Mouse (Mus musculus) CH12F3 (cell line): ENCODE measurements at regions not wholly inside any gene's neighbourhood (a gene's known extent, or its start where the extent isn't known, plus 50 kb on each side); places are given as distances from the start of the nearest gene placed in this dataset.
"Not testable (repeated sequence)": the region's sequence is repeated elsewhere in the genome, so short reads cannot be mapped to it uniquely, and the experiment has no call there.

Experiments
- in situ Hi-C: fragments of 300-500 bp; cut with MboI; formaldehyde crosslinking; loops from 2 replicates; pipeline ENCODE4 v1.14.3; 2020; ENCODE audit warnings: low sequenced_read_pairs

DNA sequence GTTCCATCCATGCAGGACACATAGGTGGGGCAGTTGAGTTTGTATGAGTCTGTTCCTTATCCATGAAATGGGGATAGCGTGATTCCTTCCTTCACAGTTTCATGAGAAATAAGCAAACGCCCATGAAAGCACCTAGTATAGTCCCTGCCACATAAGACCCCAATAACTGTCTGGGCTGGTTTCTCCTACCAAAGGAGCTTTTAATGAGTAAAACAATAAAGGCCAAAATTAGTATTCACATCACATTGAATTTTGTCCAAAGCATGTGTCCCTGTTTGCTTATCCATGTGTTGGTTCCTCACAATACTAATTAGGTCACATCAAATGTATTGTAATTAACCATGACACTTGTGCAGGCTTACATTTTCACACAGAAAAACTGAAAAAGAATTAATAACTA lies 221.3 kb downstream of the Prdm13 start:
- in situ Hi-C loops = no loop called here

DNA sequence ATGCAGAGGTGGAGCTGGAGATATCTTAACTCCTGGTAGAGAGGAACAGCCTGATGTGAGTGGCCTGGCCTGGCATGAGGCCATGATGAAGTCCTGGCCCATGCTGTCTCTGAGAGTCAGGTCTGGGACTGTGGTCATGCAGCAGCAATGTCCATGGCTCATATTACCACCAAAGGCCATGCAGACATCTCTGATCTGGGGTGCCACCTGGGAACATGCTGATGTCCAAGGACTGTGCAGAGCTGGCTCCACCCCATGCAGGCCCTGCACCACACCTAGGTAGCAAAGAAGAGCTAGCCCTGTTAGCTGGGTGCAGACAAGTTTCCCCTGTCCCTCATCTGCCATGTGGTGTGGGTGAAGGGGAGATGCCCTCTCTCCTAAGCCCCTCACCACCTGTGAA lies 244.5 kb downstream of the Prdm13 start:
- in situ Hi-C loops = no loop called here

DNA sequence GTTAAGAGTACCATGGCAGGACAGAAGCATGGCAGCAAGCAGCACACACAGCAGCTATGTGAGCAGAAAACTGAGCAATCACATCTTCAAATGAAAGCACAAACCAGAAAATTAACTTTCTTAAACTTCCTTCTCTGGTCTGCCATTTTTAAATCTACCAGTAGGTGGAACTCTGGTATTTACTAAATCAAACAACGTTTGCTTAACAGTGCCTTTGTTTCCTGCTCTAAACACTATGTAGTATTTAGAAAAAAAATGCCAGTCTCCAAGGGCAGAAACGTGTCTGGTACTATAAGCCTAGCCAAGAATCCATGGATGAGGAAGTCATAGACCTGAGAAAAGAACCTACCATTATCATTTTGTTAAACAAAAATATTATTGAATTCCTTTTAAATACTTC lies 249.1 kb downstream of the Prdm13 start:
- in situ Hi-C loops = no loop called here

DNA sequence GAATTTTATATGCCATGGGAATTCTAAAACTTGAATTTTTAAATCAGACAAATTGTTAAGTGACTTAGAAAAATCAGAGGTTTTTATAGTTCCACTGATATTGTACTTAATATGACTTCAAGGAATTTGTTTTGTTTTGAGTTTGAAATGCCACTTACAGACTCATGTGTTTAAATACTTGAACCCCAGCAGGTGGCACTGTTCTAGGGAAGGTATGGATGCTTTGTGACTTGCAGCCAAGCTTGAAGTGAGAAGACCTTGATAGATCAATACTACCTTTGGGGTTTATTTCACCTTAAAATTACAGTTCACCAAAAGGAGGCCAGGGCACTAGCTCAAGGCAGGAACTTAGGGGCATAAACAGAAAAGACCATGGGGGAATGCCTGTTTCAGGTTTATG lies 277.9 kb downstream of the Prdm13 start:
- in situ Hi-C loops = no loop called here

DNA sequence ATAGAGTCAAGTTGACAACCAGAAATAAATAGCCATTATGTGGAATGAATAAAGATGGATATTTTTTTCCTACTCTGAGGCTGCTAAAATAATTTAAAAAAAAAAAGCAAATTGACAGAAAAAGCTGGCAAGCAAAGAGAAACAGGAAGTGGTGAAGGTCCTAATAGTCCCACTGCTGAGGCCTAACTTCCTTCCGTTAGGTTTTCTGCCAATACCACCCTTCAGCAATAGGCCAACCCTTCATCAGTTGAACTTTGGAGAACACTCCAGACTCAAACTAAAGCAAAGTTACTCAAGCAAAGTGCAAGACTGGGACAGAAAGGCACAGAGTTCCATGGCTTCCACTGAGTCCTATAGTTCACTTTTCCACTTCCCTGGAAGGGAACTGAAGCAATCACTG lies 316.4 kb downstream of the Prdm13 start:
- in situ Hi-C loops = loop anchor here (25.0 kb wide), 1 partner anchor 1257 kb away; no protein-coding TSS in a partner anchor

DNA sequence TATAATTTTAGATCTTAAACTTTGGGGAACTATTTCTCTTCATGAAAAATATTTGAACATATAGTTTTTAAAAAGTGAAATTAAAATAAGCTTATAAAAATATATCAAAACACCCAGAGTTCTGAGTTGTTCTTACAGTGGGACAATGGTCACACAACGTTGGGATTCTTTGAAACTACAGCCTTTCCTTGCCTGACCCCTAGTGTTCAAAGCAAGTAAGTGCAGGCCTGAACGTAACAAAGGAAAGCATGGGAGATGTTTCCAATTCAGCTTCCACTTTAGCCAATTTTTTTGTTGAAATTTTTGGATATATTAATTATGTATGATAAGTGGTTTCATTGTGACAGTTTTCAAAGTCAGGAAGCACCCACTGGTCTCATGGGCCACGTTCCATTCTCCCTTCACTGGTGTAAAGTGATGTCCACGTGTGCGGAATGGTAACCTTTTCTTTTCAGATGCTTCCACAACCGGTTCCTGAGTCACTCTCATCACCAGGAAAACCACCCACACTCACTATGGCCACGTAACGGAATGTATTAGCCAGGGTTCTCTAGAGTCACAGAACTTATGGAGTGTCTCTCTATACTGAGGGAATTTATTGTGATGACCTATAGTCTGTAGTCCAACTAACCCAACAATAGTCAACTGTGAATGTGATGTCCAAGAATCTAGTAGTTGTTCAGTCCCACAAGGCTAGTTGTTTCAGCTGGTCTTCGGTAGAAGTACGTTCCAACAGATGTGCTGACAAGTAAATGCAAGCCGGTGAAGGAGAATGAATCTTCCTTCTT lies 317.3 kb downstream of the Prdm13 start:
- in situ Hi-C loops = loop anchor here (25.0 kb wide), 1 partner anchor 1256 kb away; no protein-coding TSS in a partner anchor

DNA sequence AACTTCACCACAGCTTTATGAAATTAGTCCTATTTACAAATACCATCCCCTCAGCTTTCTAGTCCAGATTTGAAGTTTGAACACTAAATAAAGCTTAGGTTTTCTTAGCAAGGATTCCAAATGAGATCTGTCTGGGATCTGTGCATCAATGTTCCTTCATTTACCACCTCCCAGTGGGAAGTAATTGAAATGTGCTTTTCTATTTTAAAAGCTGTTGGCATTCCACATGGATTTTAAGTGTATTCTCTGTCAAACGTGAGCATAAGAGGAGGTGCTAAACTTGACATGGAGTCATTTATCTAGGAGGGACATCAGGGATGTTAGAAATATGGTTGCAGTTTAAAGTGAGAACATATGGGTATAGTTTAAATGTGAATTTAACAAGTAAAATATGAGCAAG lies 364.0 kb downstream of the Prdm13 start:
- in situ Hi-C loops = no loop called here

DNA sequence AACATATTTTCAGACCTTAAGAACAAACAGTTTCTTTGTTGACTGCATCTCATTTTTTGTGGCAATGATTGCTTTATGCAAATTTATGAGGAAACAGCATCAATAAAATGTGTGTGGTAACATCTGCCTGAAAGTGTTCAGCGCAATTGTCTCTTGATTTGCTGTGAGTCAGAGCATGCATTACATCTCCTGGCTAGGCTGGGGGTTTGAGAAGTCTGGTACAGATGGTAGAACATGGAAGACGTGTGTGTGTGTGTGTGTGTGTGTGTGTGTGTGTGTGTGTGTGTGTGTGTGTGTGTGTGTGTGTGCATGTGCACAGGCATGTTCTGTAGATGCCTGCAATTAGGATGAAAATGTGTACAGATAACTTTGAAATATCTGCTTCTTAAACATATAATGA lies 376.5 kb downstream of the Prdm13 start:
- in situ Hi-C loops = not testable (repeated sequence)

DNA sequence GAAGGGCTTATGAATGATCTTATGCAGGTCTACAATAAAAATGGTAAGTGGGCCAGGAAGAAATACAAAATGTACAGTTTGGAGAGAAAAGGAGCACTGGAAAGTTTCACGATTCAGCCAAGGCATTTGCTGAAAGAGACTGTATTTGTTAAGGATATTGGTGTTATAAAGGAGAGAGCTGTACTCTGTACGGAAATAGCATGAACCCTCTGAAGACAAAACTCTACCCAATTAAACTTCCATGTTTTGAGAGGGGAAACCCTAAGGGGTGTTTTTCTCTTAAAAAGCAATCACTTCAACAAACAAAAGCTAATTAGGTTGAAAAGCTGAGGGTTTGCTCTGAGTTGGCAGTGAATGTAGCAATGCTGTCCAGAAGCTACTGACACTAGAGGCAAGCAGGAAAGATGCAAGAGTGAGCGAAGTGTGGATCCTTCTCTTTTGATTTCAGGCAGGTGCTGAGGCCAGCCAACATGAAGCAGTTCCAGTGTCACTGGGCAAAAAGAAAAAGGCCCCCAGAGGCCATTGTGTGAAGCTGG lies 378.2 kb downstream of the Prdm13 start:
- in situ Hi-C loops = no loop called here

DNA sequence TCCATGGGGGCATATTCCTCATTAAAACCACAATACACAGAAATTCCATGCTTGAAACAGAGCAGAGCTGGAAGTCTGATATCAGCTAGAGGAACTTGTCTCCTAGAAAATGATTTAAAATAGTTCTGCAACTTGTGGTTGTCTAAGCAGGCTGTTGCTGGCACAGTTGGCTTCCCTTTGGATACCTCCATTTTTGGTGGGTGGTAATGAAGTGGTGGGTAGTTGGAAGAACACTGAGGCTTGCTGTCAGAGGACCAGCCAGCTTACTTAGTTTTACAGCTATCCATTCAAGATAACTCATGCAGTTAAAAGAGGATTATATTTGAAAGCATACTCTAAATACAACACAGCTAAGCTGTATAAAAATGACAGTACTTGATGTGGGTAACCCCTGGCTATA lies 385.6 kb downstream of the Prdm13 start:
- in situ Hi-C loops = no loop called here

DNA sequence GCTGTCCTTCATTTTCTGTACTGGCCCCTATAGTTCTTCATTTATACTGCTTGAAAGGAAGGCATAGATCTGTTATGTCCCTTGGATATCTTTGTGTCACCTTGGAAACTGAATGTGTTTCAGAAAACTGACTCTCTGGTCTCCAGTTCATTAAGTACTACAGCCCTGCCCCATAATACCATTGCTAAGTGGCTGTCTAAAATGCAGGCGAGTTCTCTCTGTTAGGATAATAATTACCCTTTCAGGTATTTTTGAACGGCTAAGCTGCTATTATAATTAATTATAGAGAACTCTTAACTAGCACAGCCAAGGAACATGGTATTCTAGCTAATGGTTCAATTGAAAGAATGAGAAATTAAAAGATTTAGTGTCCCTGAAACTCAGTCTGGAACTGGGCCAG lies 418.5 kb downstream of the Prdm13 start:
- in situ Hi-C loops = no loop called here

DNA sequence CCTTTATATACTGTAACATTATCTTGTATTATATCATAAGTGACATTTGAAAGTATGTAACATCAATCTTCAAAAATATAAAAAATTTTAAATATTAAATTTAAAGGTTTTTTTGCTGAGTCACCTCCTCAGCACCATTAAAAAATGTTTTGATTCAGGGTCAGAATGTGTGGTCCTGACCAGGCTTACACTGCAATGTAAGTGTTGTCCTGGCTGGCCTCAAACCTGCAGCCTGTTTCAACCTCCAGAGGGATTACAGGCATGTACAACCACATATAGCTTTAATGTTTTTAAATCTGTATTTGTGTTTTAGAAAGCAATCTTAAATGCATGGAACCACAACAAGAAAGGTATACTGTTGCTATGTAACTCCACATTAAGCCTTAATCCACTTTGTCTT lies 418.9 kb downstream of the Prdm13 start:
- in situ Hi-C loops = no loop called here

DNA sequence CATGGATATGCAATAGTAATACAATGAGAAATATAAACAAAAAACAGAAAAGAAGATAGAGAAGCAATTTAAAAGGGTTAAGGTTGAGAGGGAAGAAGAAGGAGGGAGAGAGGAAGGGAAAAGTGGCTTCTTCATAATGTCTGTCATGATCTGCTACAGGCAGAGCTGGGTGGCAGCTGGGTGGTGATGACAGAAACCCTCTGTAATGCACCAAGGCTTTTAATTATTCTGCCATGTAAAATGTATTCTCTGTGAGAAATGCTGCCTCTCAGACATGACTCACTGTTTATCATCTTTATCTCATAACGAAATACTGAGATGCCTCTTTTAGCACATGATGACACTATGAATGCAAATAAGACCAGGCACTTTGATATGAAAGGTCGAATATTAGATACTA lies 435.4 kb downstream of the Prdm13 start:
- in situ Hi-C loops = no loop called here

DNA sequence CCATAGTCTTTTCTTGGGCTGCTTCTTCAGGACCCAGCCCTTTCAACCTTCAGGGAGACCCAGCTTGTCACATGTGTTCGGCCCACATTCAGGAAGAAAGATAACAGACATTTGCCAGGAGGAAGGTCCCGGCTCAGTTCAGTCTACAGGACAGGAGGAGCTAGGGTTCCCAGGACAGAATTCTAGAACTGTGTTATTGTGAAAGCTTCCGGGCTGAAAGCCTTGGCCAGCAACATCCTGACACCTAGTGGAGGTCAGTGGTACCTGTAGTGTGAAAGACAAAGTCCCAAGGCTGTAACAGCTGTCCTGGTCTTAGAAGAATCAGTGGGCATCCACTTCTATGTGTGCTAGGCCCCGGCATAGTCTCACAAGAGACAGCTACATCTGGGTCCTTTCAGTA lies 463.1 kb downstream of the Prdm13 start:
- in situ Hi-C loops = no loop called here

DNA sequence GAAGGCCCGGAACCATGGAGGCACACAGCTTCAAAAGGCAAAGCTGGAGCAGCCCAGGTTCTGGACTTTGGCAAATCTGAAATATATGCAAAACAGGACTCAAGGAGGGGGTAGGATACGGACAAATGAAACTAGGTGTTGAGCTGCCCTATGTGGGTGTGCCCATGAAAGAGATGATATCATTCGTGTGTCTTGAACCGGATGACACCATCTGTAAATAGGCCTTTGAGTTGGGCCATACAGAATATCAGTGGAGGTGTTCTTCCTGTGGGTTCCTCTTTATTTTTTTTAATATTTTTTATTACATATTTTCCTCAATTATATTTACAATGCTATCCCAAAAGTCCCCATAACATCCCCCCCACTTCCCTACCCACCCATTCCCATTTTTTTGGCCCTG lies 478.1 kb downstream of the Prdm13 start:
- in situ Hi-C loops = no loop called here

DNA sequence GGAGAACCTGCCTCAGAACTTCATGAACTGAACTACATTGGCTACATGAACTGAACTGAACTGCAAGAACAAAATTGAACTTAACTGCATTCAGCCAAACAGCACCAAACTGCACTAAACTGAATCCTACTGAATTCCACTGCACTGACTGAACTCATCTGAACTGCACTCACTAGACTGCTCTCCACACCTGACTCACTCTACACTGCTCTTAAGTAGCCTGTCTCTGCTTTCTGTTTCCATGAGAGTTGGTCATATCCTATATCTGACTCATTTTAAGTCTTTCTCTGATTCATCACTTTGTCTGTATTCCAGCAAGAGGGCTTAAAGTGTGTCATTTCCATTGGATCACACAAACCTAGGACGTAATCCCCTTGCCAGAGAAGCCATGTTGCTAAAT lies 490.1 kb downstream of the Prdm13 start:
- in situ Hi-C loops = no loop called here

DNA sequence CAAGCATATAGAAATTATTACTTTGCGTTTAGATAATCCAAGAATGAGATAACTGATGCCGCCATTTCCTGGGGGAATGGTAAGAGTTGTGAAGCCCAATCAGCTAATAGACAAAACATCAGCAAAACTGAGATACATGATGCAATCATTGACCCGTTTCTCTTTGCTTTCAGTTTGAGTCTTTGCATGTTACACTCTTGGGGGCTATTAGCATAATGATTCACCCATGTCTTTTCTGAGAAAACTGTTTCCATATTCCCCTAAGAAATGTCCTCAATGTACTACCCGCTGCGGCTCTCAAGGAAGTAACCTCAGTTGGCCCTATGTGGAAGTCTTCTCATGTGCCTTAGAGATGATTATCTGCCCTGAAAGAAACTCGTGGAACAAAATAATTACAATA lies 512.0 kb downstream of the Prdm13 start:
- in situ Hi-C loops = no loop called here

DNA sequence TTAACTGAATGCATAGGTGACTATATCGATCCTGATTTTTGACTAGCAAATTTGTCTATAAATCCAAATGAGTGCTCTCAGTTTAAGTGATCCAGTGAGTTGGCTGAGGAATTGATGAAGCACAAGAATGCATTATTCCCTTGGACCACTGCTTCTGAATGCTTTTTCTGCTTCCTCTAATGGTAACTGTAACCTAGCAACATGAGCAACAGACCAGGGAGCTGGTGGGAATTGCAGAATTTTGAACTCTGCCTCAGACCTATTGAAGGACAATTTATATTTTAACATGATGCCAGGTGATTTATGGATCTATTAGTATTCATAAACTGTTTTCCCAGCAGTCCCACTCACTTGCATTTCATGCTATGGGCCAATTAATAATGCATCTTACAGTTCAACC lies 512.7 kb downstream of the Prdm13 start:
- in situ Hi-C loops = no loop called here

DNA sequence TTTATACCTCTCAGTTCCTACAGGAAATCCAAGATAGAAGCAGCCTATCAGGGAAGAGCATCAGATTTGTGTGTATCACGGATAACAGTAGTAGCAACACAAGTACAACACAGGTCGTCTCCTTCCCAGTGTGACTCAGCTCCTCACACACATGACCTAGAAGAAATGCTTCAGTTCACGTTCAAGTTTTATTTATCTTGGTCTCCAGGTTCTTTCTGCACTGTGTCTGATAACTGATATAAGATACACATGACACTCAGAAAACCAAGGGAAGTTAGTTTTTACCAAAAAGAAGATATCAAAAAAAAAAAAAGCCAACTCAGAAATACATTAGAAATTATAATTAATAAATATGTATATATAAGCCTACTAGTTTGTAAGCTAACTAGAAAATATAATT lies 515.0 kb downstream of the Prdm13 start:
- in situ Hi-C loops = no loop called here

DNA sequence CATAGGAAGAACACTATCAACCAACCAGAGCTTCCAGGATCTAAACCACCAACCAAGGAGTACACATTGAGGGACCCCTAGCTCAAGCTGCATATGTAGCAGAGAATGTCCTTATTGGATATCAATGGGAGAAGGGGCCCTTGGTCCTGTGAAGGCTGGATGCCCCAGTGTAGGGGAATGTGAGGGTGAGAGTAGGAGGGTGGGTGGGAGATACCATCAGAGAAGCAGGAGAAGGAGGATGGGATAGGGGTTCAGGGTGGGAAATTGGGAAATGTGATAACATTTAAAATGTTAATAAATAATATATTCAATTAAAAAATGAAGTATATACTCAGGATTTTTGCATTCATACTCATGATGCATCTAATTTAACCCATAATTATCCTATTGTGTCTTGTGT lies 523.6 kb downstream of the Prdm13 start:
- in situ Hi-C loops = no loop called here

DNA sequence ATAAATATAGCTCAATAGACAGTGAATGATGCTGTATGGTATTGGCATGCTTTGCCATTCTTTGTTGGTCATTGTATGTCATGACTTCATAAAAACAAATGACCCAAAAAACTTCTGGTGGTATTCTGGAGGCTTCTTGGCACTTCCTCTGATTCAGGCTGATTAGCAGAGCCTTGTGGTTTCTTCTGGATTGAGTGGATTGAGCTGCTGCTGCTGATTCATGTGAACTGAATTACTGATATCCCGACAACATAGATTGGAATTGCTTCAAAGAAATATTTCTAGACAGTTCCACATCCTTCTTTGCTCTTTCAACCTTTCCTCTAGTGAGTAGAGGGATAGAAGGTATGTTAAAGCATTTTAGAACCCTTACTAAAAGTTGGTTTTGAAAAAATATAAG lies 559.9 kb downstream of the Prdm13 start:
- in situ Hi-C loops = no loop called here

DNA sequence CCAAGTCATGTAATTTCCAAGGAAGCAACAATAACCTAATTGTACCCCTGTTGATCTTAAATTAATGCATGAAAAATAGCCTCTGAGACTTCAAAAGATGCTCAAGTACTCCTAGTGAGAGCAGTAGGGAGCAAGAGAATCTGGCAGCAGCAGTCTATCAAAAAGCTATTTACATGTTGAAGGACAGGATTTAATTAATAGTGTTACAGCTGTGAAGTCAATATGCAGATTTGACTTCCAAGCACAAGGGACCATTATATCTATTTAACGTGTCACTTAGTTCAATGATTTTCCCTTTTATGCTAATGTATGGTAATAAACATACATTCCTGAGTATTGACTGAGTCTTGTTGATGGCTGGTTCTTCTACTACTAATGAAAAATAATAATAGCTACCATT lies 590.0 kb downstream of the Prdm13 start:
- in situ Hi-C loops = no loop called here
